Mouse (Mus musculus): ENCODE measurements at regions not wholly inside any gene's neighbourhood (a gene's known extent, or its start where the extent isn't known, plus 50 kb on each side); places are given as distances from the start of the nearest gene placed in this dataset.

GRCm38 (mm10) chr2:147814231-147814630 is 232.5 kb downstream of the Foxa2 start:
- DNase-seq (ENCODE audit: low read depth, low spot score) = no peak

GRCm38 (mm10) chr2:147813516-147813915 is 233.3 kb downstream of the Foxa2 start:
- DNase-seq (ENCODE audit: low read depth, low spot score) = no peak

GRCm38 (mm10) chr2:147808036-147808675 is 238.6 kb downstream of the Foxa2 start:
- DNase-seq (ENCODE audit: low read depth, low spot score) = peak; percentile 61

- DNase-seq (ENCODE audit: low read depth, low spot score) = peak; percentile 48
Measured at GRCm38 (mm10) chr2:147803102-147803501, 243.7 kb downstream of the Foxa2 start.

- DNase-seq (ENCODE audit: low read depth, low spot score) = no peak
Measured at GRCm38 (mm10) chr2:147791434-147791833, 255.3 kb downstream of the Foxa2 start.

GRCm38 (mm10) chr2:147789877-147790276 is 256.9 kb downstream of the Foxa2 start:
- no peak for DNase-seq (ENCODE audit: low read depth, low spot score)

GRCm38 (mm10) chr2:147789268-147789667 is 257.5 kb downstream of the Foxa2 start:
- DNase-seq (ENCODE audit: low read depth, low spot score) = peak; percentile 76

- DNase-seq (ENCODE audit: low read depth, low spot score) = peak; percentile 13
Measured at GRCm38 (mm10) chr2:147788001-147788400, 258.8 kb downstream of the Foxa2 start.

GRCm38 (mm10) chr2:147782496-147782895 is 264.3 kb downstream of the Foxa2 start:
- no peak for DNase-seq (ENCODE audit: low read depth, low spot score)

- peak; percentile 71 for DNase-seq (ENCODE audit: low read depth, low spot score)
Measured at GRCm38 (mm10) chr2:147776316-147776715, 270.5 kb downstream of the Foxa2 start.

- DNase-seq (ENCODE audit: low read depth, low spot score) = peak; percentile 9
Measured at GRCm38 (mm10) chr2:147772579-147772978, 274.2 kb downstream of the Foxa2 start.

GRCm38 (mm10) chr2:147753089-147753488 is 293.7 kb downstream of the Foxa2 start:
- DNase-seq (ENCODE audit: low read depth, low spot score) = no peak

GRCm38 (mm10) chr2:147751831-147752230 is 294.9 kb downstream of the Foxa2 start:
- DNase-seq (ENCODE audit: low read depth, low spot score) = no peak

- no peak for DNase-seq (ENCODE audit: low read depth, low spot score)
Measured at GRCm38 (mm10) chr2:147748006-147748405, 298.8 kb downstream of the Foxa2 start.

GRCm38 (mm10) chr2:147743908-147744307 is 302.9 kb downstream of the Foxa2 start:
- DNase-seq (ENCODE audit: low read depth, low spot score) = peak; percentile 31

- peak; percentile 72 for DNase-seq (ENCODE audit: low read depth, low spot score)
Measured at GRCm38 (mm10) chr2:147738307-147738872, 308.4 kb downstream of the Foxa2 start.

- no peak for DNase-seq (ENCODE audit: low read depth, low spot score)
Measured at GRCm38 (mm10) chr2:147727396-147727795, 319.4 kb downstream of the Foxa2 start.

GRCm38 (mm10) chr2:147718936-147719335 is 327.8 kb downstream of the Foxa2 start:
- DNase-seq (ENCODE audit: low read depth, low spot score) = no peak

- DNase-seq (ENCODE audit: low read depth, low spot score) = no peak
Measured at GRCm38 (mm10) chr2:147717484-147717947, 329.3 kb downstream of the Foxa2 start.

GRCm38 (mm10) chr2:147715791-147716190 is 331.0 kb downstream of the Foxa2 start:
- DNase-seq (ENCODE audit: low read depth, low spot score) = no peak

- DNase-seq (ENCODE audit: low read depth, low spot score) = no peak
Measured at GRCm38 (mm10) chr2:147710593-147711265, 336.0 kb downstream of the Foxa2 start.

GRCm38 (mm10) chr2:147709799-147710198 is 337.0 kb downstream of the Foxa2 start:
- DNase-seq (ENCODE audit: low read depth, low spot score) = no peak

GRCm38 (mm10) chr2:147707156-147707555 is 339.6 kb downstream of the Foxa2 start:
- no peak for DNase-seq (ENCODE audit: low read depth, low spot score)

All from ZHBTc4 (cell line).